Comparison of ENCODE assay signal across 10 mouse cellular contexts in genomic region chr5:105925568-105926255, GRCm38 (mm10). TPM values are rescaled to one million over a fixed set of nuclear protein-coding genes. Genes with fewer than 3 reads are reported as not detected.
DNase-seq lines count a peak whose midpoint lies in the region; ATAC-seq and TF ChIP-seq lines count a peak whose summit lies in the region.
"Had no signal": no experiment of that assay in that cellular context is flagged by ENCODE, and none has a peak within 500 bp of the region (broad histone marks: within the 10 kb centered on the region; RNA-seq: fewer than 3 reads in every experiment).

No protein-coding gene starts in this region.

- no peaks in the 10 kb centered on the region for H3K4me1 ChIP-seq in liver, embryonic 14.5 days (replicated peaks; ENCODE audit: control insufficient read depth in 2 of 2, insufficient read depth in 2 of 2, low read length in 1 of 2)
- no peaks in the 10 kb centered on the region for H3K4me1 ChIP-seq in liver, embryonic 12.5 days
- no peaks in the 10 kb centered on the region for H3K4me1 ChIP-seq in embryonic facial prominence, embryonic 11.5 days (ENCODE audit: control insufficient read depth, insufficient read depth, low read length)
- H3K4me1 ChIP-seq: embryonic facial prominence, embryonic 13.5 days had no signal

- DNase-seq in cerebellum, postnatal 10 days = peak; percentile 50 to 69
- no peak for DNase-seq in cerebellum, adult 9-11 months
- DNase-seq in liver, embryonic 14.5 days (ENCODE audit: low read depth in 3 of 3, low spot score in 3 of 3) = no peak
- peak; percentile 22 for DNase-seq in embryonic facial prominence, embryonic 11.5 days (ENCODE audit: low spot score)
- DNase-seq in ovary, adult 18-20 months (ENCODE audit: low spot score) = no peak
- no peak for DNase-seq in right cerebral cortex, adult 18-20 months

- 59% methylated on average over 14 of the region's 14 CpGs for WGBS in liver, embryonic 14.5 days (ENCODE audit: insufficient replicate concordance)
- WGBS in liver, embryonic 12.5 days (ENCODE audit: insufficient replicate concordance) = 65% methylated on average over 14 of the region's 14 CpGs
- WGBS in embryonic facial prominence, embryonic 11.5 days = 70% methylated on average over 14 of the region's 14 CpGs

- H3K27me3 ChIP-seq in liver, embryonic 14.5 days (ENCODE audit: control insufficient read depth, insufficient read depth, low read length) = no peaks in the 10 kb centered on the region
- no peaks in the 10 kb centered on the region for H3K27me3 ChIP-seq in liver, embryonic 12.5 days (replicated peaks)
- H3K27me3 ChIP-seq in embryonic facial prominence, embryonic 11.5 days (ENCODE audit: control insufficient read depth, insufficient read depth, low read length) = no peaks in the 10 kb centered on the region
- H3K27me3 ChIP-seq: embryonic facial prominence, embryonic 13.5 days; neural tube, embryonic 15.5 days had no signal

- H3K4me3 ChIP-seq in liver, embryonic 14.5 days (ENCODE audit: insufficient read depth in 1 of 2, low read depth in 2 of 2, low read length in 2 of 2) = no peak overlapping the region
- H3K4me3 ChIP-seq in liver, embryonic 12.5 days = no peak overlapping the region
- H3K4me3 ChIP-seq in embryonic facial prominence, embryonic 11.5 days (ENCODE audit: low read depth, low read length) = no peak overlapping the region
- H3K4me3 ChIP-seq: embryonic facial prominence, embryonic 13.5 days; neural tube, embryonic 15.5 days had no signal

- no peaks in the 10 kb centered on the region for H3K9me3 ChIP-seq in liver, embryonic 14.5 days (ENCODE audit: control insufficient read depth, low read length)
- no peaks in the 10 kb centered on the region for H3K9me3 ChIP-seq in liver, embryonic 12.5 days (replicated peaks)
- no peaks in the 10 kb centered on the region for H3K9me3 ChIP-seq in embryonic facial prominence, embryonic 11.5 days (replicated peaks; ENCODE audit: control insufficient read depth, low read length)
- H3K9me3 ChIP-seq: embryonic facial prominence, embryonic 13.5 days; neural tube, embryonic 15.5 days had no signal

- TF ChIP-seq CTCF in liver, embryonic 14.5 days (IDR thresholded peaks at IDR 0.05; ENCODE audit: low read depth) = peak; percentile 40

- TF ChIP-seq EP300 in liver, embryonic 14.5 days (IDR thresholded peaks at IDR 0.05; ENCODE audit: low read depth) = no peak

- no peak for ATAC-seq in liver, embryonic 14.5 days (ENCODE audit: insufficient read depth)
- no peak for ATAC-seq in liver, embryonic 12.5 days
- no peak for ATAC-seq in embryonic facial prominence, embryonic 11.5 days (replicated peaks; ENCODE audit: insufficient number of reproducible peaks, low FRiP score, low TSS enrichment, low read depth)
- ATAC-seq in neutrophil, adult 5-6 weeks (ENCODE audit: extremely low read depth, insufficient number of reproducible peaks, low FRiP score, poor library complexity, severe bottlenecking) = 0 out of 2 replicates have a peak, but pooled peaks have one; percentile 23

- no peak overlapping the region for H3K27ac ChIP-seq in liver, embryonic 14.5 days
- H3K27ac ChIP-seq in liver, embryonic 12.5 days = no peak overlapping the region
- H3K27ac ChIP-seq in embryonic facial prominence, embryonic 11.5 days (replicated peaks; ENCODE audit: low read depth, low read length) = no peak overlapping the region
- H3K27ac ChIP-seq: neural tube, embryonic 15.5 days had no signal

- no peaks in the 10 kb centered on the region for H3K36me3 ChIP-seq in liver, embryonic 14.5 days (replicated peaks; ENCODE audit: control insufficient read depth, insufficient read depth, low read depth)
- H3K36me3 ChIP-seq in liver, embryonic 12.5 days = no peaks in the 10 kb centered on the region
- no peaks in the 10 kb centered on the region for H3K36me3 ChIP-seq in embryonic facial prominence, embryonic 11.5 days (replicated peaks; ENCODE audit: control insufficient read depth, insufficient read depth, low read depth, low read length)

- H3K4me2 ChIP-seq in liver, embryonic 14.5 days (ENCODE audit: low read depth) = no peak overlapping the region
- no peak overlapping the region for H3K4me2 ChIP-seq in liver, embryonic 12.5 days
- no peak overlapping the region for H3K4me2 ChIP-seq in embryonic facial prominence, embryonic 11.5 days (ENCODE audit: low read depth, low read length)
- H3K4me2 ChIP-seq: embryonic facial prominence, embryonic 13.5 days; neural tube, embryonic 15.5 days had no signal

- H3K9ac ChIP-seq in liver, embryonic 14.5 days (replicated peaks) = no peak overlapping the region
- H3K9ac ChIP-seq in liver, embryonic 12.5 days = no peak overlapping the region
- H3K9ac ChIP-seq in embryonic facial prominence, embryonic 11.5 days (replicated peaks; ENCODE audit: low read length) = no peak overlapping the region
- H3K9ac ChIP-seq: embryonic facial prominence, embryonic 13.5 days; neural tube, embryonic 15.5 days had no signal

RNA-seq across cellular contexts. Expression of gene Zfp326, which starts 49.3 kb away (rescaled TPM):
- 4.7 and 7.3 TPM in 2 replicates for polyA plus RNA-seq in liver, embryonic 14.5 days (2012; rRNA removed)
- 3.3 and 4.6 TPM in 2 replicates for polyA plus RNA-seq in liver, embryonic 14.5 days (2014; fragmentation: Nextera tagmentation; extraction: Ambion mirVana)
- polyA plus RNA-seq in liver, embryonic 12.5 days (2016; fragmentation: Nextera tagmentation; extraction: Ambion mirVana) = 12.9 and 14.9 TPM in 2 replicates
- 40.3 and 45.8 TPM in 2 replicates for polyA plus RNA-seq in embryonic facial prominence, embryonic 11.5 days (2014; fragmentation: Nextera tagmentation; extraction: Ambion mirVana)
- total RNA-seq in neutrophil, adult 5-6 weeks (2017) = 41.4 and 48.7 TPM in 2 replicates

Comparison
In these comparisons a context has a peak if more than half of its experiments do, and no peak if none do; other contexts are left out.
1. DNase-seq: peak in cerebellum, postnatal 10 days (2 of 2) and embryonic facial prominence, embryonic 11.5 days (single experiment); none in cerebellum, adult 9-11 months (single experiment), liver, embryonic 14.5 days (0 of 3), ovary, adult 18-20 months (single experiment) and right cerebral cortex, adult 18-20 months (single experiment).